Mouse (Mus musculus): ENCODE results near the gene Cep170.
A peak's percentile ranks its signal among the peaks of the same experiment; 100 is the strongest.

Gene Cep170

GRCm38 (mm10) chr1:176753861-176754718 lies 59.8 kb downstream of the Cep170 start:
- DNase-seq (ENCODE audit: low spot score in 2 of 2), result no peak

- DNase-seq (ENCODE audit: low spot score in 2 of 2), result no peak
These were observed 64.2 kb downstream of the Cep170 start for GRCm38 (mm10) chr1:176749708-176750107.

- peak; percentile 72 to 73 for DNase-seq (ENCODE audit: low spot score in 2 of 2)
These were observed 81.0 kb downstream of the Cep170 start for GRCm38 (mm10) chr1:176732834-176733233.

GRCm38 (mm10) chr1:176730528-176730927 lies 83.3 kb downstream of the Cep170 start:
- peak; percentile 69 to 70 for DNase-seq (ENCODE audit: low spot score in 2 of 2)

- no peak for DNase-seq (ENCODE audit: low spot score in 2 of 2)
These were observed 86.5 kb downstream of the Cep170 start for GRCm38 (mm10) chr1:176727372-176727771.

GRCm38 (mm10) chr1:176724771-176725170 lies 89.1 kb downstream of the Cep170 start:
- no peak for DNase-seq (ENCODE audit: low spot score in 2 of 2)

- no peak for DNase-seq (ENCODE audit: low spot score in 2 of 2)
These were observed 89.8 kb downstream of the Cep170 start for GRCm38 (mm10) chr1:176723858-176724713.

- DNase-seq (ENCODE audit: low spot score in 2 of 2), result peak; percentile 34 to 49
These were observed 101.4 kb downstream of the Cep170 start for GRCm38 (mm10) chr1:176712436-176712835.

GRCm38 (mm10) chr1:176700226-176700625 lies 113.6 kb downstream of the Cep170 start:
- DNase-seq (ENCODE audit: low spot score in 2 of 2), result no peak

GRCm38 (mm10) chr1:176699793-176700192 lies 114.1 kb downstream of the Cep170 start:
- DNase-seq (ENCODE audit: low spot score in 2 of 2), result no peak

GRCm38 (mm10) chr1:176698647-176699046 lies 115.2 kb downstream of the Cep170 start:
- DNase-seq (ENCODE audit: low spot score in 2 of 2), result no peak

- no peak for DNase-seq (ENCODE audit: low spot score in 2 of 2)
These were observed 116.8 kb downstream of the Cep170 start for GRCm38 (mm10) chr1:176697091-176697490.

GRCm38 (mm10) chr1:176691101-176691500 lies 122.8 kb downstream of the Cep170 start:
- no peak for DNase-seq (ENCODE audit: low spot score in 2 of 2)

GRCm38 (mm10) chr1:176688251-176688880 lies 125.5 kb downstream of the Cep170 start:
- no peak for DNase-seq (ENCODE audit: low spot score in 2 of 2)

Data from spleen, postnatal 36 days (tissue).